Mouse (Mus musculus) liver, embryonic 15.5 days (tissue): ENCODE results near the gene Mettl16. TPM values are rescaled to one million over a fixed set of nuclear protein-coding genes. Genes with fewer than 3 reads are reported as not detected.
A peak's percentile ranks its signal among the peaks of the same experiment; 100 is the strongest.

Experiments used
- ATAC-seq: fragments of 200-750 bp; cut with Nextera tagmentation; 2 replicates; pipeline ENCODE4 v1.8.0; 2017; ENCODE audit warnings: moderate number of reproducible peaks, mild to moderate bottlenecking, moderate library complexity; ENCODE audit not compliant: insufficient read depth
- H3K27ac ChIP-seq: fragments of 300-500 bp; sonication (generic); replicated peaks from 2 replicates; pipeline ENCODE4 v1.5.1; 2015; ENCODE audit warnings: mild to moderate bottlenecking, inconsistent platforms
- H3K27me3 ChIP-seq: fragments of 300-500 bp; sonication (generic); 2 replicates; pipeline ENCODE4 v1.6.1; 2015; ENCODE audit warnings: mild to moderate bottlenecking, inconsistent platforms
- H3K36me3 ChIP-seq: fragments of 300-500 bp; sonication (generic); replicated peaks from 2 replicates; pipeline ENCODE4 v1.6.1; 2015; ENCODE audit warnings: moderate library complexity, mild to moderate bottlenecking, inconsistent platforms
- H3K4me1 ChIP-seq: fragments of 300-500 bp; sonication (generic); replicated peaks from 2 replicates; pipeline ENCODE4 v1.6.1; 2015; ENCODE audit warnings: inconsistent platforms
- H3K4me2 ChIP-seq: fragments of 300-500 bp; sonication (generic); 2 replicates; pipeline ENCODE4 v1.6.1; 2015; ENCODE audit warnings: moderate library complexity, mild to moderate bottlenecking, inconsistent platforms
- H3K4me3 ChIP-seq: fragments of 300-500 bp; sonication (generic); replicated peaks from 2 replicates; pipeline ENCODE4 v1.5.1; 2015; ENCODE audit warnings: mild to moderate bottlenecking, inconsistent platforms
- H3K9ac ChIP-seq: fragments of 300-500 bp; sonication (generic); 2 replicates; pipeline ENCODE4 v1.6.1; 2015; ENCODE audit warnings: moderate library complexity, mild to moderate bottlenecking, inconsistent platforms
- H3K9me3 ChIP-seq: fragments of 300-500 bp; sonication (generic); replicated peaks from 2 replicates; pipeline ENCODE4 v1.6.1; 2016; ENCODE audit warnings: inconsistent platforms
- WGBS: fragments of 180-500 bp; shearing (Covaris S2); methylation state at CpG from one replicate; pipeline ENCODE4 v1.1.7; 2015; ENCODE audit warnings: mixed read lengths; ENCODE audit not compliant: insufficient replicate concordance; 5-methylcytosine and 5-hydroxymethylcytosine counted together
- polyA plus RNA-seq: library from polyadenylated mRNA; unstranded; fragments of >200 nt; fragmentation: Nextera tagmentation; extraction: Ambion mirVana; gene quantifications from 2 replicates; pipeline ENCODE4 v1.2.1, GENCODE M21; 2015

Mettl16 gene
- polyA plus RNA-seq, 1 experiment from 2014 or later = 18.4 TPM

- H3K36me3 ChIP-seq = peaks cover 4% of the 10 kb centered on the region; the same call in 1 of the 2 replicates
- H3K27me3 ChIP-seq = no peaks in the 10 kb centered on the region
- peak; percentile 79 for ATAC-seq
- peak overlapping the region; percentile 79 for H3K9ac ChIP-seq
- peak overlapping the region; percentile 100 for H3K4me2 ChIP-seq
- peak overlapping the region; percentile 80 for H3K4me3 ChIP-seq
- H3K4me1 ChIP-seq = peaks cover 93% of the 10 kb centered on the region
- no peaks in the 10 kb centered on the region for H3K9me3 ChIP-seq
- peak overlapping the region; percentile 96 for H3K27ac ChIP-seq
- under 1% methylated on average over 61 of the region's 61 CpGs for WGBS
Observed at GRCm38 (mm10) chr11:74831606-74832451, 61.2 kb downstream of the Mettl16 start.

- Histone ChIP-seq H3K36me3 (peaks cover 4% of the 10 kb centered on the region; the same call in 1 of the 2 replicates), H3K27me3 (no peaks in the 10 kb centered on the region), H3K4me2 (peak overlapping the region; percentile 100), H3K27ac (peak overlapping the region; percentile 96), H3K4me3 (peak overlapping the region; percentile 80), H3K9ac (peak overlapping the region; percentile 75), H3K9me3 (no peaks in the 10 kb centered on the region), H3K4me1 (peaks cover 95% of the 10 kb centered on the region)
- no peak for ATAC-seq
- 1% methylated on average over 26 of the region's 26 CpGs for WGBS
Observed at GRCm38 (mm10) chr11:74832503-74833143, 62.0 kb downstream of the Mettl16 start.

GRCm38 (mm10) chr11:74833536-74834358, 63.1 kb downstream of the Mettl16 start:
- no peak for ATAC-seq
- peak overlapping the region; percentile 100 for H3K4me2 ChIP-seq
- peaks cover 4% of the 10 kb centered on the region; the same call in 1 of the 2 replicates for H3K36me3 ChIP-seq
- H3K27me3 ChIP-seq = no peaks in the 10 kb centered on the region
- H3K4me3 ChIP-seq = peak overlapping the region; percentile 80; the same call in 1 of the 2 replicates
- no peaks in the 10 kb centered on the region for H3K9me3 ChIP-seq
- 67% methylated on average over 8 of the region's 8 CpGs for WGBS
- H3K4me1 ChIP-seq = peaks cover 91% of the 10 kb centered on the region
- peak overlapping the region; percentile 96 for H3K27ac ChIP-seq
- H3K9ac ChIP-seq = peak overlapping the region; percentile 25; the same call in 1 of the 2 replicates

- H3K27me3 ChIP-seq = no peaks in the 10 kb centered on the region
- peak overlapping the region; percentile 96 for H3K27ac ChIP-seq
- H3K4me2 ChIP-seq = no peak overlapping the region
- H3K9ac ChIP-seq = peak overlapping the region; percentile 25; the same call in 1 of the 2 replicates
- peaks cover 4% of the 10 kb centered on the region; the same call in 1 of the 2 replicates for H3K36me3 ChIP-seq
- ATAC-seq = no peak
- no peak overlapping the region for H3K4me3 ChIP-seq
- 49% methylated on average over 1 of the region's 1 CpGs for WGBS
- no peaks in the 10 kb centered on the region for H3K9me3 ChIP-seq
- H3K4me1 ChIP-seq = peaks cover 91% of the 10 kb centered on the region
Observed at GRCm38 (mm10) chr11:74834359-74834638, 63.7 kb downstream of the Mettl16 start.

- no peaks in the 10 kb centered on the region for H3K9me3 ChIP-seq
- peaks cover 6% of the 10 kb centered on the region; the same call in 1 of the 2 replicates for H3K36me3 ChIP-seq
- no peak overlapping the region for H3K4me3 ChIP-seq
- ATAC-seq = no peak
- H3K4me2 ChIP-seq = no peak overlapping the region
- 36% methylated on average over 5 of the region's 5 CpGs for WGBS
- H3K4me1 ChIP-seq = peaks cover 91% of the 10 kb centered on the region
- peak overlapping the region; percentile 25; the same call in 1 of the 2 replicates for H3K9ac ChIP-seq
- peak overlapping the region; percentile 96 for H3K27ac ChIP-seq
- H3K27me3 ChIP-seq = no peaks in the 10 kb centered on the region
Observed at GRCm38 (mm10) chr11:74834650-74835277, 64.1 kb downstream of the Mettl16 start.

- WGBS = 82% methylated on average over 6 of the region's 6 CpGs
- ATAC-seq = no peak
Observed at GRCm38 (mm10) chr11:74835593-74836224, 65.1 kb downstream of the Mettl16 start.

GRCm38 (mm10) chr11:74836225-74837055, 65.8 kb downstream of the Mettl16 start:
- peaks cover 81% of the 10 kb centered on the region for H3K4me1 ChIP-seq
- H3K4me3 ChIP-seq = no peak overlapping the region
- no peaks in the 10 kb centered on the region for H3K9me3 ChIP-seq
- H3K4me2 ChIP-seq = peak overlapping the region; percentile 97
- H3K9ac ChIP-seq = peak overlapping the region; percentile 77
- H3K27ac ChIP-seq = peak overlapping the region; percentile 98
- H3K36me3 ChIP-seq = peaks cover 11% of the 10 kb centered on the region
- no peaks in the 10 kb centered on the region for H3K27me3 ChIP-seq
- WGBS = 86% methylated on average over 22 of the region's 22 CpGs
- no peak for ATAC-seq

More at GRCm38 (mm10) chr11:74835593-74836224, 65.1 kb downstream of the Mettl16 start:
- Histone ChIP-seq H3K4me1 (peaks cover 85% of the 10 kb centered on the region), H3K4me2 (no peak overlapping the region), H3K36me3 (peaks cover 11% of the 10 kb centered on the region), H3K9me3 (no peaks in the 10 kb centered on the region), H3K27ac (peak overlapping the region; percentile 31; the same call in 1 of the 2 replicates), H3K9ac (no peak overlapping the region), H3K4me3 (no peak overlapping the region), H3K27me3 (no peaks in the 10 kb centered on the region)

- 0 out of 2 replicates have a peak, but pooled peaks have one; percentile 1 for ATAC-seq
- WGBS = 32% methylated on average over 16 of the region's 16 CpGs
- H3K4me1 ChIP-seq = peaks cover 74% of the 10 kb centered on the region
Observed at GRCm38 (mm10) chr11:74837056-74837693, 66.5 kb downstream of the Mettl16 start.

GRCm38 (mm10) chr11:74837694-74838431, 67.2 kb downstream of the Mettl16 start:
- under 1% methylated on average over 54 of the region's 54 CpGs for WGBS
- peak overlapping the region; percentile 77 for H3K9ac ChIP-seq
- peak; percentile 76 for ATAC-seq
- H3K36me3 ChIP-seq = peaks cover 21% of the 10 kb centered on the region
- H3K9me3 ChIP-seq = no peaks in the 10 kb centered on the region
- H3K27me3 ChIP-seq = no peaks in the 10 kb centered on the region
- H3K4me3 ChIP-seq = peak overlapping the region; percentile 70
- H3K4me2 ChIP-seq = peak overlapping the region; percentile 97
- H3K4me1 ChIP-seq = peaks cover 68% of the 10 kb centered on the region
- peak overlapping the region; percentile 98 for H3K27ac ChIP-seq

More at GRCm38 (mm10) chr11:74837056-74837693, 66.5 kb downstream of the Mettl16 start:
- Histone ChIP-seq H3K27ac (peak overlapping the region; percentile 98), H3K4me3 (peak overlapping the region; percentile 70), H3K36me3 (peaks cover 14% of the 10 kb centered on the region), H3K9me3 (no peaks in the 10 kb centered on the region), H3K4me2 (peak overlapping the region; percentile 97), H3K9ac (peak overlapping the region; percentile 77), H3K27me3 (no peaks in the 10 kb centered on the region)
